Mouse (Mus musculus) forebrain, embryonic 12.5 days (tissue): ENCODE data around the gene Bnip2. TPM values are rescaled to one million over a fixed set of nuclear protein-coding genes. Genes with fewer than 3 reads are reported as not detected.
"Not testable (repeated sequence)": the region's sequence is repeated elsewhere in the genome, so short reads cannot be mapped to it uniquely, and the experiment has no call there.

Experiments
- ATAC-seq: fragments of 200-750 bp; cut with Nextera tagmentation; 2 replicates; pipeline ENCODE4 v1.8.0; 2017; ENCODE audit warnings: moderate TSS enrichment; ENCODE audit not compliant: low FRiP score
- H3K27ac ChIP-seq: fragments of 300-500 bp; sonication (generic); 2 replicates; pipeline ENCODE4 v1.5.1; 2016; ENCODE audit warnings: mild to moderate bottlenecking
- H3K27me3 ChIP-seq: fragments of 300-500 bp; sonication (generic); 2 replicates; pipeline ENCODE4 v1.6.1; 2016; ENCODE audit warnings: mild to moderate bottlenecking
- H3K36me3 ChIP-seq: fragments of 300-500 bp; sonication (generic); replicated peaks from 2 replicates; pipeline ENCODE4 v1.6.1; 2016; ENCODE audit warnings: mild to moderate bottlenecking
- H3K4me1 ChIP-seq: fragments of 300-500 bp; sonication (generic); 2 replicates; pipeline ENCODE4 v1.6.1; 2016
- H3K4me2 ChIP-seq: fragments of 300-500 bp; sonication (generic); 2 replicates; pipeline ENCODE4 v1.6.1; 2016; ENCODE audit warnings: mild to moderate bottlenecking, moderate library complexity
- H3K4me3 ChIP-seq: fragments of 300-500 bp; sonication (generic); replicated peaks from 2 replicates; pipeline ENCODE4 v1.5.1; 2016; ENCODE audit warnings: mild to moderate bottlenecking
- H3K9ac ChIP-seq: fragments of 300-500 bp; sonication (generic); 2 replicates; pipeline ENCODE4 v1.6.1; 2016; ENCODE audit warnings: mild to moderate bottlenecking
- H3K9me3 ChIP-seq: fragments of 300-500 bp; sonication (generic); 2 replicates; pipeline ENCODE4 v1.6.1; 2016
- WGBS: fragments of 180-500 bp; shearing (Covaris S2); methylation state at CpG from one replicate; pipeline ENCODE4 v1.1.7; 2016; 5-methylcytosine and 5-hydroxymethylcytosine counted together
- polyA plus RNA-seq: library from polyadenylated mRNA; unstranded; fragments of >200 nt; fragmentation: Nextera tagmentation; extraction: Ambion mirVana; gene quantifications from 2 replicates; pipeline ENCODE4 v1.2.1, GENCODE M21; 2016

Bnip2 gene
- polyA plus RNA-seq, 1 experiment from 2014 or later: 115 TPM

DNA sequence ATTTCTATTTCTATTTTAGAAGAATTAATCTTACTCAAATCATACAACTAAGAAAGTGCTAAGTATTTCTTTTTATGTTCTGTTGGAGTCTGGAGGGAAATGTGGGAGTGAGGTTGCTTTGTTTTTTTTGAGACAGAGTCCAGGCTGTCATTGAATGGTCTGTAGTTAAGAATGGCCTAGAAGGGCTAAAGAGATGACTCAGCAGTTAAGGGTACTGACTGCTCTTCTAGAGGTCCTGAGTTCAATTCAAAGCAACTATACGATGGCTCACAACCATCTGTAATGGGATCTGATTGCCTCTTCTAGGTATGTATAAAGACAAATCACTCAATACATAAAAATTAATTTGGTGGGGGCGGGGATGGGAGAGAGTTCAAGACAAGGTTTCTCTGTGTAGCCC is 26.4 kb downstream of the Bnip2 start:
- H3K4me3 ChIP-seq: no peak overlapping the region
- no peak overlapping the region for H3K27ac ChIP-seq
- 95% methylated on average over 2 of the region's 2 CpGs for WGBS
- no peaks in the 10 kb centered on the region for H3K27me3 ChIP-seq
- H3K4me1 ChIP-seq: peaks cover 16% of the 10 kb centered on the region
- H3K9me3 ChIP-seq: no peaks in the 10 kb centered on the region
- no peak overlapping the region for H3K4me2 ChIP-seq
- ATAC-seq: no peak
- H3K36me3 ChIP-seq: peaks cover 16% of the 10 kb centered on the region
- no peak overlapping the region for H3K9ac ChIP-seq

- Histone ChIP-seq H3K4me1 (peaks cover 5% of the 10 kb centered on the region), H3K27me3 (no peaks in the 10 kb centered on the region), H3K9me3 (no peaks in the 10 kb centered on the region), H3K27ac (no peak overlapping the region), H3K4me2 (no peak overlapping the region), H3K4me3 (no peak overlapping the region), H3K9ac (no peak overlapping the region), H3K36me3 (peaks cover 22% of the 10 kb centered on the region)
- ATAC-seq: no peak
Observed at GRCm38 (mm10) chr9:70018879-70019278, 29.6 kb downstream of the Bnip2 start.

- Histone ChIP-seq H3K27me3 (no peaks in the 10 kb centered on the region), H3K4me2 (no peak overlapping the region), H3K4me1 (no peaks in the 10 kb centered on the region), H3K9ac (no peak overlapping the region), H3K9me3 (no peaks in the 10 kb centered on the region), H3K4me3 (no peak overlapping the region), H3K27ac (no peak overlapping the region), H3K36me3 (peaks cover 20% of the 10 kb centered on the region)
- WGBS: 81% methylated on average over 1 of the region's 1 CpGs
- ATAC-seq: no peak
Observed at GRCm38 (mm10) chr9:70021610-70022009, 32.3 kb downstream of the Bnip2 start.

DNA sequence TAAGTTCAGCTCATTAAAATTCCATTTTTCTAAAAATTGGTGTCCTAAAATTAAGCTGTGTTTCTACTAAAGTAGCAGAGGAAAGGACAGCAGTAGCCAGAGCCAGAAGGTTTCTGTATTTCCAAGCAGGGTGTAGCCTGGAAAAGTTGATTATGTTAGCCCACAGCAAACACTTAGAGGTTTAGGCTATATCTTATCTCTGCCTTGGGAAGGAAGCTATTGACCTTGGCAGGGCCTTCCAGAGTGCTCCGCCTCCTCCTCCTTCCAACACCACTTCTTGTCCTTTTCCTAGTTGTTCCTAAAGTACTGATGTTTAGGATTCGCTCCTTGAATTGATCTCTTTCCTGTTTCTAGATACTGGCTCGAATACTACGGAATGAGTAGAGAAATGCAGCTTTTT is 32.8 kb downstream of the Bnip2 start:
- Histone ChIP-seq H3K4me3 (no peak overlapping the region), H3K36me3 (peaks cover 19% of the 10 kb centered on the region; the same call in 1 of the 2 replicates), H3K27me3 (no peaks in the 10 kb centered on the region), H3K9me3 (no peaks in the 10 kb centered on the region), H3K9ac (no peak overlapping the region), H3K4me2 (no peak overlapping the region), H3K27ac (no peak overlapping the region), H3K4me1 (no peaks in the 10 kb centered on the region)
- ATAC-seq: no peak
- WGBS: 95% methylated on average over 4 of the region's 4 CpGs

DNA sequence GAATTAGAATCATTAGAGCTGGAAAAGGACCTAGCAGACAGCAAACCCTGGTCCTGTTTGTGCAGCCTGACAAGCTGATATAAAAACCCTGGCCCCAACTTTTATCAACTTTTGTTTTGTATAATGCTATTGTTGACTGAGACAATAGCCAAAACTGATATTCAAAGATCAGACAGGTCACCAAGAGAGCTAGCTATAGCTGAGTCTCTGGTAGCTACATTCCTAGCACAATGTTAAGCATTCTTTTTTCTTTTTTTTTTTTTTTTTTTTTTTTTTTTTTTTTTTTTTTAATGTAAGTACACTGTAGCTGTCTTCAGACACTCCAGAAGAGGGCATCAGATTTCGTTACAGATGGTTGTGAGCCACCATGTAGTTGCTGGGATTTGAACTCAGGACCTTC is 34.3 kb downstream of the Bnip2 start:
- H3K27me3 ChIP-seq, H3K4me2 ChIP-seq, H3K9me3 ChIP-seq, H3K27ac ChIP-seq, H3K9ac ChIP-seq, H3K4me3 ChIP-seq, ATAC-seq, H3K4me1 ChIP-seq: not testable (repeated sequence)
- H3K36me3 ChIP-seq: peaks cover 19% of the 10 kb centered on the region; the same call in 1 of the 2 replicates
- WGBS: 61% methylated on average over 1 of the region's 1 CpGs

GRCm38 (mm10) chr9:70024648-70025047 is 35.4 kb downstream of the Bnip2 start:
- H3K36me3 ChIP-seq: peaks cover 14% of the 10 kb centered on the region; the same call in 1 of the 2 replicates
- H3K4me2 ChIP-seq: no peak overlapping the region
- H3K27me3 ChIP-seq: no peaks in the 10 kb centered on the region
- no peak for ATAC-seq
- no peak overlapping the region for H3K9ac ChIP-seq
- no peak overlapping the region for H3K27ac ChIP-seq
- no peaks in the 10 kb centered on the region for H3K9me3 ChIP-seq
- no peaks in the 10 kb centered on the region for H3K4me1 ChIP-seq
- H3K4me3 ChIP-seq: no peak overlapping the region

- Histone ChIP-seq H3K36me3 (peaks cover 7% of the 10 kb centered on the region; the same call in 1 of the 2 replicates), H3K4me1 (no peaks in the 10 kb centered on the region), H3K9ac (no peak overlapping the region), H3K4me3 (no peak overlapping the region), H3K9me3 (no peaks in the 10 kb centered on the region), H3K27ac (no peak overlapping the region), H3K27me3 (no peaks in the 10 kb centered on the region), H3K4me2 (no peak overlapping the region)
- 93% methylated on average over 2 of the region's 2 CpGs for WGBS
- ATAC-seq: no peak
Observed at GRCm38 (mm10) chr9:70025365-70026012, 36.2 kb downstream of the Bnip2 start.

- no peaks in the 10 kb centered on the region for H3K4me1 ChIP-seq
- no peak overlapping the region for H3K9ac ChIP-seq
- H3K4me3 ChIP-seq: no peak overlapping the region
- no peak for ATAC-seq
- no peaks in the 10 kb centered on the region for H3K9me3 ChIP-seq
- no peak overlapping the region for H3K27ac ChIP-seq
- no peaks in the 10 kb centered on the region for H3K36me3 ChIP-seq
- 95% methylated on average over 1 of the region's 1 CpGs for WGBS
- no peaks in the 10 kb centered on the region for H3K27me3 ChIP-seq
- H3K4me2 ChIP-seq: no peak overlapping the region
Observed at GRCm38 (mm10) chr9:70032167-70032566, 42.9 kb downstream of the Bnip2 start.

DNA sequence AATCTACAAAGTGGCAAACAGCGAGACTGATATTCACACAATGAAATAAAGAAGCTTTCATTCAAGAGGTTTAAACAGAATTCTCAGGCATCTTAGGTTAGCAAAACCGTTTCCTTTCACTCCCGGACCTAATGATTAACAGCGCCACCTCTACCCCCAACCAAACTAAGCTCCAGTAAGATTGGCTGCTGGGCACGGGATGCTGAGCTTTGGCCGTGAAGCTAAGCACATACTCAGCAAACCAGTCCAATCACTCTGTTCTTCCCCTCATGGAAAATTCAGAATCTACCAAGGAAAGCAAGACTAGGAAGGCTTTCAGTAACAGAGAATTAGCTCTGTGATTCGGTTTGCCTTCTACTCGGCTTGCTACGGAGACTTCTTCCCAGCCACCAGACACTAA is 43.8 kb downstream of the Bnip2 start:
- H3K27me3 ChIP-seq: no peaks in the 10 kb centered on the region
- no peak for ATAC-seq
- 78% methylated on average over 9 of the region's 9 CpGs for WGBS
- H3K9ac ChIP-seq: no peak overlapping the region
- H3K4me3 ChIP-seq: no peak overlapping the region
- H3K4me2 ChIP-seq: no peak overlapping the region
- no peak overlapping the region for H3K27ac ChIP-seq
- H3K4me1 ChIP-seq: no peaks in the 10 kb centered on the region
- no peaks in the 10 kb centered on the region for H3K9me3 ChIP-seq
- no peaks in the 10 kb centered on the region for H3K36me3 ChIP-seq

GRCm38 (mm10) chr9:70034702-70035101 is 45.4 kb downstream of the Bnip2 start:
- Histone ChIP-seq H3K4me1 (no peaks in the 10 kb centered on the region), H3K27ac (no peak overlapping the region), H3K4me2 (no peak overlapping the region), H3K9me3 (no peaks in the 10 kb centered on the region), H3K4me3 (no peak overlapping the region), H3K36me3 (no peaks in the 10 kb centered on the region), H3K9ac (no peak overlapping the region), H3K27me3 (no peaks in the 10 kb centered on the region)
- WGBS: 95% methylated on average over 7 of the region's 7 CpGs
- no peak for ATAC-seq

DNA sequence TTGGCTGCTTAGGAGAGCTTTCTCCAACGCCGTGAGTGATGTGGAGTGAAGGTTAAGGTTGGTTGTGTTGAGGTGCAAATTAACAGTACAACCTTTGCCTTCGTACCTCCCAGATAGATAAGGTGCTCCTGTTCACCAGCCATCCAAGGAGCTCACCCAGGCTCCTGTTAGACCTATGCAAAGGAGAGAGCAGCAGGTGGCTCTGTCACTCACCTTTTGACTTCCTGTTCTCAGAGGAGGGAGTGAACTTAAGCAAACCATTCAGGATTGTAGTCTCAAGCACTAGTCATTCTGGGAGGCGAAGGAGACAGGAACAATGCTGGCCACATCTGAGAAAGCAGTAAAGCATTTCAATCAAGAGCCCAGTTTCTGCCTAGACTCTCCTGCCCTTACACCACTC is 47.4 kb downstream of the Bnip2 start:
- H3K9ac ChIP-seq: no peak overlapping the region

GRCm38 (mm10) chr9:70037988-70038387 is 48.7 kb downstream of the Bnip2 start, which contains the start of gene Gcnt3:
Gene Gcnt3, minus strand, starts transcription at chr9:70038088.
- Histone ChIP-seq H3K36me3 (no peaks in the 10 kb centered on the region), H3K9me3 (no peaks in the 10 kb centered on the region), H3K27me3 (no peaks in the 10 kb centered on the region), H3K9ac (no peak within 1 kb of the TSS), H3K4me2 (no peak within 1 kb of the TSS), H3K27ac (no peak within 1 kb of the TSS), H3K4me3 (no peak within 1 kb of the TSS), H3K4me1 (no peaks in the 10 kb centered on the region)
- no peak for ATAC-seq
- 92% methylated on average over 7 of the region's 7 CpGs for WGBS

More for the DNA sequence above, 47.4 kb downstream of the Bnip2 start:
- Histone ChIP-seq H3K36me3 (no peaks in the 10 kb centered on the region), H3K4me2 (no peak overlapping the region), H3K27ac (no peak overlapping the region), H3K4me3 (no peak overlapping the region), H3K9me3 (no peaks in the 10 kb centered on the region), H3K27me3 (no peaks in the 10 kb centered on the region), H3K4me1 (no peaks in the 10 kb centered on the region)
- no peak for ATAC-seq
- 85% methylated on average over 4 of the region's 4 CpGs for WGBS

GRCm38 (mm10) chr9:70039597-70040385 is 50.5 kb downstream of the Bnip2 start:
- Histone ChIP-seq H3K9me3 (no peaks in the 10 kb centered on the region), H3K4me3 (no peak overlapping the region), H3K4me2 (no peak overlapping the region), H3K36me3 (no peaks in the 10 kb centered on the region), H3K4me1 (no peaks in the 10 kb centered on the region), H3K9ac (no peak overlapping the region), H3K27ac (no peak overlapping the region), H3K27me3 (no peaks in the 10 kb centered on the region)
- WGBS: 85% methylated on average over 6 of the region's 6 CpGs
- ATAC-seq: no peak
